Mouse (Mus musculus): ENCODE results near the gene Atp6v1e1.
"Not testable (repeated sequence)": the region's sequence is repeated elsewhere in the genome, so short reads cannot be mapped to it uniquely, and the experiment has no call there.

The Atp6v1e1 gene

DNA sequence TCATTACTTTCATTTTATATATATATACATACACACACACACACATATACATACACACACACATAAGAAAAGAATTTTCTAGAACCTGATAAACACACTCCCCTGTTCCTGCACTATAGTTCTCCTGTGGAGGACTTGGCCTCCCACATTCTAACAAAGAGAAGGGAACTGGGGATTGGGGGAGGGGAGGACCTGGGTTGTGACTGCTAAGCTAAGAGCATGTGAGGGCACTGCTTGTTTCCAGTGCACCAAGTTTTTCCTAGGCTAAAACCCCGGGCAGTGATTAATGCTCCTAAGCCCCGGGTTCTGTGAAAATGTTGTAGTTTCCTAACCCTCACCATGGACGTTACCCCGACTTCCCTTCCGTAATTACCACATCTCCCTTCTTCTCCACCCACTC lies 2.4 kb downstream of the Atp6v1e1 start:
- DNase-seq (ENCODE audit: low spot score): no peak

DNA sequence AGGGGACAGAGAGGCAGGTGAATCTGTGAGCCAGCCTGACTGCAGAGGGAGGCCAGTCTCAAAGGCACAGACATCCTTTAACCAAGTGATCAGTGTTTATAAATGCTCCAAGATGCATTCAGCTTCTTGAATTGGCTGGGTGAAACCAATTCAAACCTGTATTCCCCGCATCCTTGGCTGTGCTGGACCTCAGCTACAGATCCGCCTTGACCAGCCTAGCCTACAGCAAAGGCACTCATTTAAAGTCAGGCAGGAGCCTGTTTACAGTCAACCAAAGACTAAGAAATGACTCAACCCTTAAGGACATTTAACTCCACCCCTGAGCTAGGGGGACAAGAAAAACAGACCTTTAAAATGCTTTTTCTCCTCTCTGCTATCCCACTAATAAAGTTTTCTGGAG lies 3.3 kb downstream of the Atp6v1e1 start:
- no peak for DNase-seq (ENCODE audit: low spot score)

DNA sequence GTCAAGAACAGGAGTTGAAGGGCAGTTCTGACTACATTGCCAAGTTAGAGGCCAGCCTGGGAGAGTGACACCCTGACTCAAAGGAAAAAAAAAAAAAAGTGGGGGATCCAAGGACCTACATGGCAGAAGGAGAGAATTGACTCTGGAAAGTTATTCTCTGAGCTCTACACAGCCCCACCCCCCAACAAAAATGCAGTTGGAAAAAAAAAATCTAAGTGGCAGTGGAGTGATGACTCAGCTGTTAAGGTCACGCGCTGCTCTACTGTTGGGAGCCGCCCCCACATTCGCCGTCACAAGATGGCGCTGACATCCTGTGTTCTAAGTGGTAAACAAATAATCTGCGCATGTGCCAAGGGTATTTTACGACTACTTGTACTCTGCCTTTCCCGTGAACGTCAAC lies 10.6 kb downstream of the Atp6v1e1 start:
- DNase-seq (ENCODE audit: low spot score): not testable (repeated sequence)

DNA sequence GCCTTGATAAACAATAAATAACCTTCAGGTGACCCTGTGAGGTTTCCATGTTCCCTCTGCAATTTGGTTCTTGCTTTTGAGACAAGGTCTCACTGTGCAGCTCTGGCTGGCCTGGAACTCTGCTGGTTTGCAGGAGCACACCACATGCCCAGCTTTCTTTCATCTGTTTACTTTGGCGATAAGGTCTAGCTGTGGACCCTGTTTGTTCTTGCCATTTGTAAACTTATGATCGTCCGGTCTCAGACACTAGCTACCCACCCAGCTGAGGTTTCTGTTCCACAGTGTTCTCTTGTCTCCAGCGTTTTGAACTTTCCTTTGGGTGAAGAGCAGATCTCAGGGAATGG lies 14.9 kb downstream of the Atp6v1e1 start:
- DNase-seq (ENCODE audit: low spot score): peak; percentile 73

DNA sequence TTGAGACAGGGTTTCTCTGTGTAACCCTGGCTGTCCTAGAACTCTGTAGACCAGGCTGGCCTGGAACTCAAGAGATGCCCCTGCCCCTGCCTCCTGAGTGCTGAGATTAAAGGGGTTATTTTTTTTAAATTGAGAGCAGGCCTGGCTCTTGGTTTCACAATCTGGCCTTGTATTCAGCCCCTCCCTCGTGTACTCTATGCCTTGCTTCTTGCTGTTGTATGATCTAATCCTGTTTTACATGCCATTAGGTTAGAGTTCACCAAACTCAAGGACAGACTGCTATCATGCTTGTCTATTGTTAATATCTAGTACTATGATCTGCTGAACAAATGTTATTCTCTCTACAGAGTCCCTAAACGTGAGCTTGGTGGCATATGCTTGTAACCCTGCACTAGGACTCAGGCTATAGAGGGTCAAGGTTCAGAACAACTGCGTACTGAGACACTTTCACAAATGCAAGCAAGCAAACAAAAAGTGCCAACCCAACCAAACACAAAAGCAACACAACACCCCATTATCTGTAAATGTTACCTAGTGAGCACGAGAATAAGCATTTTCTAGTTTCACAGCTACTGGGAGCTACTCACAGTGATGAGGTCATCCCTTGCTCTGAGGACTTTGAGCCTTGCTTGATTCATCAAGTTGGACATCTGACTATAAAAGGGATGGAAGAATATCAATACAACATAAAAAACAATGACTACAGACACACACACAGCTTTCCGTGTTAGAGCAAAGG lies 15.4 kb downstream of the Atp6v1e1 start:
- no peak for DNase-seq (ENCODE audit: low spot score)

DNA sequence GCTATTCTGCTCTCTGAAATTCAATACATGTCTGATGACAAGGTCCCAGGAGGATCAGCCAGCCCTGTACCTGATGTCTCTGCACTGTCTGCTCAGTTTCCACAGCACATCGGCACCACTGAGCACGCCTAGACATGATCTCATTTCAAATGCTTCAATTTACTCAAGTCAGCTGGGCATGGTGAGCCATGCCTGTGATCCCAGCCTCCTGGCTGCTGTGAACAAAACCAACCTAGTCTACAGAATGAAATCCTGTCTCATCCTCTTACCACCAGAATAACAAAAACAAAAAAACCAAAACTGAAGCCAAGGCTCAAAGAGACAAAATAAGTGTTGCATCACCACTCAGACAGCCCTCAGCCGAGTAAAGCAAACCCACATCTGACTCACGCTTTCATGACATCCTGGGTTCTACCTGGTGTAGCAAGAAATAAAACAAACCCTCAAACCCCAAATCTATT lies 23.0 kb downstream of the Atp6v1e1 start:
- no peak for DNase-seq (ENCODE audit: low spot score)

DNA sequence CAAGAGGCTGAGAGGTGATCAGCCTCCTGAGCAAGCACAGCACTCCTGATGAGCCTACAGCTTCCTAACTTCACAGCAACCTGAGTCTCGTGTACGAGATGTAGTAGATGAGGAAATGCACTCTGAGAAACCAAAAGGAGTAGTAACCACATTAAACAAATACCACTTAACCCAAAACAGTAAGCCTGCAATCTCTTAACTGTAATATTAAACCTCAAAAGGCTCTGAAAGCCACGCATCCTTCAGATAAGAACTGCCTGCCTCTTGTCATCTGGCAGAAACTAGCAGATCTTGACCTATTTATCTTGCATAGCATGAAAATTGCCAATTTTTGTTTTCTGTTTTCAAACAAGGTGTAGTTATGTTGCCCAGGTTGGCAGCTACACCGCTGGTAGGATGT lies 23.7 kb downstream of the Atp6v1e1 start:
- no peak for DNase-seq (ENCODE audit: low spot score)

DNA sequence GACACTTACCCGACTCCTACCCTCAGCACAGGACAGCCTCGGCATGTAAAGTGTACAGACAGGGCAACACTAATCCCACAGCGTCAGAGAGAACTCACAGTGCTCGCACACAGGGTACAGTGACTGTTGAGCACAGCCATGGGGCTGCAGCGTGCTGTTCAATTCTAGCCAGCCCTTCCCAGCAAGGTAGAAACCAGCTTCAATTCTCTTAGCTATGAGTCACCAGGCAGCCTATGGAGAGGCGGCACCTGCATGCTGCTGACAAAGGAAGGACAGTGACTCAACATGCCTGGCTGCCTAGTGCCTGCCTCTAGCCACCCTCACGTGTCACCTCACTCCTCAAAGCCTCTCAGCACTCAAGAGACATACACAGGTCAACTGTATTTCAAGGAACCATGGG lies 24.6 kb downstream of the Atp6v1e1 start:
- DNase-seq (ENCODE audit: low spot score): no peak

DNA sequence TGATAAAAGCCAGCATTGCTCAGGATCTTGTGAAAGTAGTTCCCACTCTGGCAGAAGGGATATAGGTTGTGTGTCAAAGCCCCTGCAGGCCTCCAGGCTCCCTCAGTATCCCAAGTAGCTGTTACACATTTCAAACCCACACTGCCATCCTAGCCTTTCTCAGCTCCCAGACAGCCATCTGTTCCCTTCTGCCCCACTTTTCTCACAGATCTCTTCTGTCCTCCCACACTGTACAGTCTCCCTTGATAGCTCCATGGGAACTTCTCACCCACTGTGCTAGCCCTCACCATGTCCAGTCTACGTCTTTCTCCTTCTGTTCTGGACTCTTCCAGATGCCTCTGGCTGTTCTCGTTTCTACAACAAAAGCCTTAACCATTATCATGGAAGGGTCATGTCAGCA lies 26.5 kb downstream of the Atp6v1e1 start:
- DNase-seq (ENCODE audit: low spot score): no peak

DNA sequence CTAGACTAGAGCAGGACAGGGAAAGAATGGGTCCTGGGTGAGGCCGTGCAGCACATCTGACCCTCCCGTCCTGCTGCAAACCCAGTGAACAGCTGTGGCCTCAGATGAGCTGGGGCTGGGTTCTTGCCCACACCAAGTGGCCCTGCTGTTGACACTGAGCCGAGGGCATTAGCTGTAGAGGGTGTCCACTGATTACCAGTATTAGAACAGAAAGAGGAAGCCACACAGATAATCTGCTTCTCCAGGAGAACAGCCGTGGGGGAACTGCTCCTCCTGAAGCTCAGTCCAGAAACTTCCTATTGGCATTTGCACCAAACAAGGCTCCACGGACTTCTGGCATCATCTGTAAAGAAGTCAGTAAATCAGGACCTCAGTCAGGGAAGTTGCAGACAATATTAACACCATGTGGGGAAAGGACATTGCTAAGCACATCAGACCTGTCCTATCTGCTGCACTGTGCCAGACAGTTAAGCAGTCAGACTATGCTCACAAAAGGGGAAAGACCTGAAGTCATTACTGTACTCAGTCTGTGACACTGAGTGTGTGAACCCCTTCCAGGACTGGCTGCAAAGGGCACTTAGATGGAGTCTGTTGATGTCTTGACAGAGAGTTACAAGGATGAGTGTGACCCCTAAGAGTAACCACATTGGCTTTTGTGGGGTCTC lies 27.0 kb downstream of the Atp6v1e1 start:
- DNase-seq (ENCODE audit: low spot score): no peak

DNA sequence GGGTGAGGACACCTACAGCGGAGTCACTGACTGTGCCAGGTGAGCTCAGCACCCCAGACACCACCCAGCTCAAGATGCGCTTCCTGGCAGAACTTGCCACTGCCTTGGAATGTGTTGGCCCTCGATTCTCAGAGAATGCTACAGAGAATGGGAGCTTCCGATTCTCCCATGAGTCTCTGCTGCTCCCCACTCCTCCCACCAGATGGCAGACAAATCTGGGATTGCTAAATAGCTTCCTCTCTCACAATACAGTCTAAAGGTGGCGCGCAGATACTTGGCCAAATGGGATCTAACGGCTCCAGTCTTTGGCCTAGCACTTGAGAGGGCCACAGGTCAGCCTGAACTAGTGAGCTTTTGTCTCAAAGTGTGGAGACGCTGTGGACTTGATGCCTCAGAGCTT lies 29.6 kb downstream of the Atp6v1e1 start:
- no peak for DNase-seq (ENCODE audit: low spot score)

DNA sequence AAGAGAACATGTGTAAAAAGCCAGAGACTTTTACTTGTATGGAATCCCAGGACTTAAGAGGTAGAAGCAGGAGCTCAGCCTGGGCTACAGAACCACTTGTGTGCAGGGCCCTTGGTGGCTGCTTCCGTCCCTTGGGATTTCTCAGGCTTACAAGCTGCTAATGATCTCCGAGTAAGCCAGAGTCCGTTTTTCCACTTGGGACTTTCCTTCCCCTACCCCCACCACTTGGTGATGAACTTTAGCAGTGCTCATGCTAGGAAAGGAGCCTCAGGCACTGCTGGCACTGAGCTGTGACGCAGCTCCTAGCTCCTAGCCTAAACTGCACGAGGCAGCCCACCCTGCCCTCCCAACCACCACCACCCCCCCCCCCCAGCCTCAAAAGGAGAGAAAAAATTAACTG lies 31.9 kb downstream of the Atp6v1e1 start:
- no peak for DNase-seq (ENCODE audit: low spot score)

DNA sequence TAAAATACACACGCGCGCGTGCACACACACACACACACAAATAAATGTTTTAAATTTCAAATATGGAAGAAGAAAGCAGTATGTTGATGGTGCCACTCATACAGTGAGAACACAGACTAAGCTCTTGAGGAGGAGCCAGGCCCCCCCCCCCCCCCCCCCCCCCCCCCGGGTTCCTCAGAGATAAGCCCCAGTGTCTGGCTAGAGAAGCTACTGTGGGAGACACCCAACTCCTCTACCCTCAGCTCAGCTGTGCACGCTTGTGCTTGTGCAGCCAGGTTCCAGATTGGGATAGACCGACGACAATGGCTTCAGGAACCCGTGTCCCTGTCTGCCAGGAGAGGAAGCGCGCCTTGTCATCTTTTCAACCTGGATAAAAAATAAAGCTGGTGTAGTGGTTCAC lies 32.4 kb downstream of the Atp6v1e1 start:
- DNase-seq (ENCODE audit: low spot score): peak; percentile 46

DNA sequence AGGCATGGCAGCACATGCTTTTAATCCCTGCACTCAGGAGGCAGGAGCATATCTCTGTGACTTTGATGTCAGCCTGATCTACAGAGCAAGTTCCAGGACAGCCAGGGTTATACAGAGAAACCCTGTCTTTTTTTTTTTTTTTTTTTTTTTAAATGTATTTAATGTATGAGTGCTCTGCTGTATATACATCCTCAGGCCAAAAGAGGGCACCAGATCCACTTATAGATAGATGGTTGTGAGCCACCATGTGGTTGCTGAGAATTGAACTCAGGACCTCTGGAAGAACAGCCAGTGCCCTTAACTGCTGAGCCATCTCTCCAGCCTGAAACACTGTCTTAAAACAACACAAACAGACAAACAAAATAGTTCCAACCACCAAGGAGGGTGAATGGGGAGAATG lies 33.7 kb downstream of the Atp6v1e1 start:
- no peak for DNase-seq (ENCODE audit: low spot score)

DNA sequence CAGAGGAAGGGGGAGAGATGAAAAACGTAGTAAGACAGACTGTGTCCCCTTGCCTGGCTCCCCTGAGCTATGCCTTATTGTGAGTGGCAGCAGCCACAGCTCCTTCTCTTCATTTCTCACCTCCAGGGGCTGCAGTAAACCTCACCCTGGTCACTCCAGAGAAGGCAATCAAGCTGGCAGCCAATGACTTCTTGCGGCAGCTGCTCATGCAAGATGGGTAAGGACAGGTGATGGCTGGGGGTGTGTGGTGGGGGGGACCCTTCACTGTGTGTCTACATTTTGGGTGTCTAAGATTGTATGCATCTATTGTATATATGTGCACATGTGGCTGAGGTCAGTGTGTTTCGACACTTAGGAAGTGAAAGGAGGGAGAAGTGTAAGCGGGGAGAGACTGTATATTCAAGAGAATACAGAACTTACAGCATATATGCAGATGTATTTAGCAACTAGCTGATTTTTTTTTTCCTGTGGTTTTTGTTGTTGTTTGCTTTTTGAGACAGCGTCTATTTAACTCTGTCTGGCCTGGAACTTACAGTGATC lies 34.5 kb downstream of the Atp6v1e1 start:
- no peak for DNase-seq (ENCODE audit: low spot score)

DNA sequence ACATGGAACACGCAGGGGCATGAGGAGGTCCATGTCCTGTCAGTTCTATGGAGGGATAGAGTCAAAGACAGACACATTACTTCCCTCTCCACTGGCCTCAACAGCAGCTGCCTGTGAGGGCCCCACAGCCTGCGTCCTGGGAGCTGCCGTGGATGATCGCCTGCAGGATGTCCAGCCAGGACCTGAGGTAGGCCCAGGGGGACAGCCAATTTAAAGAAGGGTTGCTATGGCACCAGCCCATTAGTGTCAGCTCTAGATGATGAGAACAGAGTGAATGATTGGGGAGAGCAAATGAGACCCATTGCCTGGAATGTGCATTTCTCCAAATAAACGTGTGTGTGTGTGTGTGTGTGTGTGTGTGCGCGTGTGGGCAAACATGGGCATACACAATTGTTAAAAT lies 38.2 kb downstream of the Atp6v1e1 start:
- DNase-seq (ENCODE audit: low spot score): no peak

DNA sequence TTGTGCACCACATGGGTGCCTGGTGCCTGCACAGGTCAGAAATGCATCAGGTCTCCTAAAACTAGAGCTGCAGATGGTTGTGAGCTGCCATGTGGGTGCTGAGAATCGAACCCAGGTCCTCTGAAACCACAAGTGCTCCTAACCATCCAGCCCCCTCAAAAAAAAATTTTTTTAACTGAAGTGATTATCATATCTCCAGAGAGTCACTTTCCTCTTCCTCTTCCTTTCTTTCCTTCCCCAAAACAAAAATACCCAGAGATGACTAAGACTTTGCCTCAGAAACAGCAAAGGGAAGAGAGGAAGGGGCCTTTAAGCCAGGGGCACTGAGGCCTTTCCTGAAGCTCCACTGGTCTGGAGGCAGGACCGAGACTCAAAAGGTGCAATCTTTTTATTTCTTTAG lies 39.6 kb downstream of the Atp6v1e1 start:
- no peak for DNase-seq (ENCODE audit: low spot score)

DNA sequence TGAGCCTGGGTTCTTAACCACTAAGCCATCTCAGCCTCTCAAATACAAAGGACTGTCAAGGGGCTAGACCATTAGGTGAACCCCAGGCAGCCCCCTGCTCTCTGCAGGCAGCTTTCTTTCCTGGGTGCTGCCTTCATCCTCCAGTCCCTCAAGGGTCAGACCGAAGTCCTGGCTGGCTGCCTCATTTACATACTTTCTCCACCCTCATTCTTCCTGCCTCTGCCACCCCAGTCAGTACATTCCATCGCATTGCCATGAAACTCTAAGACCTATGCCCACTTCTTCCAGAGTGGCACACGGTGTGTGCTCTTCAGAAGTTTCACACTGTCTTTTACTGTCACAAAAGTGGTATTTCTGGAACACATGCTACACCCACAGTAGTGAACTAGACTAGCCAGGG lies 44.4 kb downstream of the Atp6v1e1 start:
- no peak for DNase-seq (ENCODE audit: low spot score)

DNA sequence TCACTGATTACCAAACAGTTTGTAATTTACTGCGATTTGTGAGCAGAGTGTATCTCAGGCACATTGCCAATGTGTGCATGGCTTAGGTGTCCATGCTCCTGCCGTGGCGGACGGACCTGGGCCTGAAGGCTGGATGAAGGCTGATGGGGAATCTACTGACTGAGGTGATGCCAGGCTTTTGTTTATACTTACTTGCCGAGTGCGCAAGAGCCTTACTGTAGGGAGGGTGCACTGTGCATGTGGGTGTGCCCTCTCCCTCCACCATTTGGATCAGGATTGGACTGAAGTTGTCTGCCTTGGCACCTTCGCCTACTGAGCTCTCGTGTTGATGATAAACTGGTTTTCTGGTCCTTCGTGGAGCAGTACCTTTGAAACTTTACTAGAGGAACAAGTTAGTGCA lies 45.1 kb downstream of the Atp6v1e1 start:
- no peak for DNase-seq (ENCODE audit: low spot score)

DNA sequence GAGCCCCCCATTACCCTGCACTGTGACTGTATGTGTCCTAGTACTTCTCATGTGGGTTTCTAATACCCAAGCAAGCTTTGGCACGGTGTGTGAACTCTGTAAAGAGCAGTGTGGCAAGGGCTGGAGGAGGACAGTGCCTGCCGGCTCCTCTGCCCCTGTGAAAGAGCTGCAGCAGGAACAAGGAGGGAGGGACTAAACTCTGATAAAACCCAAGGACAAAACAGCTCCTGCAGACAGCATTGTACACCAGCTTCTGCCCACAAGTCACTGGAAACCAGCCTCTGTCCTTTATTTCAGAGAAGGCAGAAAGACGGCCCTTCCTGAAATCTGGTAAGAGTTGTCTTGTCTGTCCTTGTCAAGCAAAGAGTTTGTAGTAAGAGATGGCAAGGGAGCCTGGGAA lies 46.3 kb downstream of the Atp6v1e1 start:
- DNase-seq (ENCODE audit: low spot score): no peak

DNA sequence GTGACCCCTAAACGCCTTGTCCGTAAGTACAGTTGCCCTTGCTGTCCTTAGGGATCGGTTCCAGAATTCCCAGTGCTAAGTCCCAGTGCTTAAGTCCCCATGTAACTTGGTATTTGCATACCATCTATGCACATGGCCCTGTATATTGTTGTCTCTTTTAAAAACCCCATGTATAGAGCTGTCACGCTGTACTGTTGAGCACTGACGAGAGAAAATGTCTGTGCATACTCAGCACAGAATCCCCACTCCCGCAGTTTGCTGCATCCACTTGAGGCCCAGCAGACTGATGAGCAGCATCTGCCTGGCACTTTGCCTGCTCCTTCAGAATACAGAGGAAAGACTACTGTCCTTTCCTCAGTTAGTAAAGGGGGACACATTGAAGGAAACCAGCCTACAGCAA lies 48.8 kb downstream of the Atp6v1e1 start:
- no peak for DNase-seq (ENCODE audit: low spot score)

DNA sequence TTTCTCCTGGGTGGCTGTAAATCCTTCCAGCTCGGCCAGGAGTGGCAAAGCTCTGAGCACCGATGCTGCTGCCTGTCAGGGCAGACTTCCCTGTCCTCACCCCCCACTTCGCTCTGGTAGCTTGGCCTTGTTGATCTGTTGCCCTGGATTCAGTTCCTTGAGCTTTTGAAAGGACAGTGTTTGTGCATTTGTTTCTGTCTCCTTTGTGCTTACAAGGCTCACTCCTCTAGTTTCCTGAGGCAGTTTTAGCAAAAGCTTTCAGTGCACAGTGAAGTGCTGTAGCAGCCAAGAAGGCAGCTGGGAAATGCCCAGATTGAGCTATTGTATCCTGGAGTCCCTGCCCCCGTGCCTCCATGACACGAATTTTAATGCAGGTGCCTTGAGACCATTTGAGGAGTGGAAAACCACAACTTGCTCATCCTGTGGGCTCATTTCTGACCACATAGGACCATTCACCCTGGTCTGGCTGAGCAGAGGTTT lies 49.4 kb downstream of the Atp6v1e1 start, which contains the start of gene Slc25a18:
Gene Slc25a18, plus strand, starts transcription at position 430 of the 480 bp plus-strand sequence.
- no peak for DNase-seq (ENCODE audit: low spot score)

DNA sequence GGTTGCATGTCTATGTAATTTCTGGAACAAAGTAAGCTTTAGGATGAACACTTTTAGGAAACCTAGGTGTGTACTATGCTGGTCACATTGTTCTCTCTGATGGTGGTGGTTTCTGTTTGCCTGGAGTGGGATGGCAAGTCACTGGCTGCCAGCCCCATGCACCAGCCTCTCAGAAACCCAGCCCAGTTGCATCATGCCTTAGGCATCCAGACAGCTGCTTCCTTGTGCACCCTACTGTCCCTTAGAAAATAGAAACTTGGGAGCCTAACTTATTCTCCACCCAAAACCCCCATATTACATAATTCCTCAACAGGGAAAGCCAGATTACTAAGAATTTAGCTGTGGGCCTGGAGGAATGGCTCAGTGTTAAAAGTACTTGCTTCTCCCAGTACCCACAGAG lies 50.6 kb downstream of the Atp6v1e1 start:
- DNase-seq (ENCODE audit: low spot score): no peak

DNA sequence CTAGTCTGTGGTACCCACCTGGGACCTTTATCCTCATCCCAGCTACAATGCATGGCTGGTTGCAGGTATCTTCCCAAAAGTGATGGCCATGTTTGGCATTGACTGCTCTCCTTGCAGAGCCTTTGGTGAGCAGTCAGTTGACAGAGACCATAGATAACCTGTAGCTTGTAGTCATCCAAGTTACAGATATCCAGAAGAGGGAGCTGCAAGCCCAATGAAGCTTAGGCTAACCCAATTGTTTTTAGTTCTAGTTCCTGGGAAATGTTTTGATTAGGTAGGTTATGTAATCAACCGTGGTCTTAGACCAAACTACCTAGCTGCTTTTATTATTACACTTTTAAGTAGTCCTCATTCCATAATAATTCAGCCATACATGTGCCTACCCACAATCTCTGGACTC lies 51.2 kb downstream of the Atp6v1e1 start:
- DNase-seq (ENCODE audit: low spot score): no peak

All from yolk sac, embryonic 10.5 days (tissue).